Mouse (Mus musculus) spleen, adult 18-20 months (tissue): ENCODE measurements around the gene Arfgef3.
"Not testable (repeated sequence)": the region's sequence is repeated elsewhere in the genome, so short reads cannot be mapped to it uniquely, and the experiment has no call there.

Experiments used
- DNase-seq, 2 experiments: peaks; one replicate each; pipeline ENCODE4 v3.0.0; 2022; ENCODE audit warnings: mixed read lengths in 2 of 2

The Arfgef3 gene

DNA sequence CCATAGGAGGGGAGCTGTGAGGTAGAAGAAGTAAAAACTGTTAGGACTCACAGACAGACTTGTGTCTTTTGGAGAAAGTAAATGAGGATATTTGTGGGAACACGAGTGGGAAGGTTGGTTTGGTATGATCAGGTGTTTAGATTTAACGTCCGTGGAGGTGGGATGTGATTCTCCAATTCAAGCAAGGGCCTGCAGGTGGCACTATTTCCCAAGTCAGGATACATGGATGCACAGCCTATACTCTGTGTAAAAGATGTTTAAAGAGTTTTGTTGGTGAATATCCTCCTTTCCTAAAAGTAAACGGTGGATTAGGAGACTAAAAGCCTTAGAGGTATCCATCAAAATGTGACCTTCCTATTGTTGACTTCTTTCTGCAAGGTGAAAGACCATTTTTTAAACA, 180.8 kb downstream of the Arfgef3 start:
- peak in 1 of 2 experiments; percentile 28 for DNase-seq

- DNase-seq, result no peak
These were observed 182.3 kb downstream of the Arfgef3 start for GRCm38 (mm10) chr10:18561445-18561844.

GRCm38 (mm10) chr10:18559076-18559475, 184.7 kb downstream of the Arfgef3 start:
- DNase-seq, result not testable (repeated sequence)

GRCm38 (mm10) chr10:18549321-18550216, 194.2 kb downstream of the Arfgef3 start:
- DNase-seq, result no peak

GRCm38 (mm10) chr10:18547381-18547780, 196.4 kb downstream of the Arfgef3 start:
- no peak for DNase-seq

DNA sequence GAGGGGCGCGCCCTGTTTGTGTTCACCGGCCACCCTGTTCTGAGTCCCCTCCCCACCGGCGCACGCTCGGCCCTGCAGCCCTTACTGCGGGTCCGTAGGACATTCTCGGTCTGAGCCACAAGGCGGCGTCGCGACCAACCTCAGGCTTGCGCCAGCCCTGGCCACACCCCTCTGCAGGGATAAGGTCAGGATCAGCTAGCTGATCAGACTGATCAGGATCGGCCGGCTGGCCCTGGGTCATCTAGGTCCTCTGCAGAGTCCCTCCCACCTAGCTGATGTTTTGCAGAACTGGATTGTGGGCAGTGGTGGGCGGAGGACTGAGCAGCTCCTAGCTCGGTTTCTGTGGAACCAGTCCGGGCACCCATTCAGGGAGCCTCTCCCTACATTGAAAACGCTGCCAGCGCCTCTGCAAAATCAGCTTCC, 197.9 kb downstream of the Arfgef3 start, which contains the start of gene Hebp2:
TSS of gene Hebp2 (minus strand) at position 264 of the 423 bp plus-strand sequence.
- DNase-seq, result no peak

DNA sequence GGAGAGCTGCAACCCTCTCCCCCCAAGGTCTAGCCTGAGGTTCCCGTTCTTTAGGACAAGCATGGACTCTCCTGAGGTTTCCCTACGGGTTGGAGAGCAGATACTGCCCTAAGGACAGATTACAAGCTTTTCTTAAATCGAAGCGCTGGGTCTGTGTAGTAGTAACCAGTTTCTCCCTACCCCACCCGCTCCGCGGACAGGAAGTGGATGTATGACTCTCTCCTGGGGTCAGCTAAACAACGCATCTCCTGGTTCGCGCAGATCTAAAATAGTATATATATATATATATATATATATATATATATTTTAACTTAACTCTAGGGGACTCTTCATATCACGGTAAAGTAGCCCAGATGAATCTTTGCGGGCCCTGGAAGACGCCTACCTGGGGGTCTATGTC, 198.4 kb downstream of the Arfgef3 start:
- DNase-seq, result no peak

DNA sequence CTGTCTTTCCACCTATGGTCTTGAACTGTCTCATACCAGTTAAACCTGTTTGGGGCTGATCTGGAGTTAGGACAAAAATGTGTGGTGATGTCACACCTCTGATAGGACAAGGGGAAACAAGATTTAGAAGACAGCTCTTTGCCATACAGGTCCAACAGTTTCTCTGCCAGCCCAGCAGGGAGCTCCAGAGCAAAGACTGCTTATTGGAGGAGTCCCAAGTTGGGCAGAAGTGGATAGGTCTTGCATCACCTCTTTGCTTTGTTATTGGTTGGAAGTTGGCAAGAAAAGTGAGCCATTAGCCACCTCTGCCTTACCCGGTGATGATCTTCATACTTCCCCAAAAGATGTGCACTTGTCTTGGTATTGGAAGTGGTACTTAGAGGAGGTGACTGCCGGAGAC, 206.9 kb downstream of the Arfgef3 start:
- no peak for DNase-seq

DNA sequence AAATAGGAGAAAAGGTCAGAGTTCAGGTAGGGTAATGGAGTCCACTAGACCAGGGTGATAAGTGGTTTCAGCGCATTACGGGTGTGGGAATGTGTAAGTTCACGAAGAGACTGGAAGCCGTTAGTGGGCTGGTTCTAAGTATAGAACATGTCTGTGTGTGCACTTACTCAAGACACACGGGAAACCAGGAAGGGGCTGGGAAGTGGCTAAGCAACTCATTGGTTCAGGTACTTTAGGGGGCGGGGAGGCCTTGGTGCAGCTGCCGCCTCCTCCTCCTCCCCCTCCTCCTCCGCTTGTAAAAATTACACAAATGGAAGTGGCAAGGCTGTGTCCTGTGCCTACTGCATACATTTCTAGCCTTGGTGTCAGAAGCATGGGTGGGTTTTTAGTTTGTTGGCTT, 211.5 kb downstream of the Arfgef3 start:
- no peak for DNase-seq
